Mouse (Mus musculus): ENCODE measurements around the gene Ptpn6. TPM values are rescaled to one million over a fixed set of nuclear protein-coding genes. Genes with fewer than 3 reads are reported as not detected.

The Ptpn6 gene
- polyA plus RNA-seq, 1 experiment from 2014 or later: 4.3 TPM

- Histone ChIP-seq H3K4me1 (replicated peaks; ENCODE audit: control insufficient read depth, insufficient read depth, low read length) (peaks cover 44% of the 10 kb centered on the region), H3K9ac (peak overlapping the region; percentile 94), H3K27me3 (ENCODE audit: control insufficient read depth, insufficient read depth, low read length) (no peaks in the 10 kb centered on the region), H3K9me3 (ENCODE audit: control insufficient read depth, low read length) (no peaks in the 10 kb centered on the region), H3K27ac (peak overlapping the region; percentile 97), H3K4me2 (replicated peaks) (peak overlapping the region; percentile 61), H3K4me3 (replicated peaks; ENCODE audit: low read length) (peak overlapping the region; percentile 78), H3K36me3 (replicated peaks; ENCODE audit: control insufficient read depth, insufficient read depth) (peaks cover 3% of the 10 kb centered on the region; the same call in 1 of the 2 replicates)
- DNase-seq (ENCODE audit: low spot score) (no peak), ATAC-seq (ENCODE audit: low FRiP score) (no peak)
- 4% methylated on average over 5 of the region's 5 CpGs for WGBS
These were observed 18.9 kb upstream of the Ptpn6 start for GRCm38 (mm10) chr6:124757351-124757880.

GRCm38 (mm10) chr6:124756652-124757350, 18.3 kb upstream of the Ptpn6 start:
- peaks cover 44% of the 10 kb centered on the region for H3K4me1 ChIP-seq (replicated peaks; ENCODE audit: control insufficient read depth, insufficient read depth, low read length)
- peak; percentile 82 for ATAC-seq (ENCODE audit: low FRiP score)
- 1% methylated on average over 48 of the region's 54 CpGs for WGBS

GRCm38 (mm10) chr6:124755831-124756595, 17.5 kb upstream of the Ptpn6 start, which contains the start of the genes Gm45234 and Atn1:
TSS of gene Gm45234 (minus strand) at chr6:124756021.
TSS of gene Atn1 (minus strand) at chr6:124756524.
- under 1% methylated on average over 35 of the region's 100 CpGs for WGBS
- Histone ChIP-seq H3K36me3 (replicated peaks; ENCODE audit: control insufficient read depth, insufficient read depth) (peaks cover 10% of the 10 kb centered on the region), H3K4me1 (replicated peaks; ENCODE audit: control insufficient read depth, insufficient read depth, low read length) (peaks cover 44% of the 10 kb centered on the region), H3K27ac (peak within 1 kb of the TSS; percentile 97), H3K4me2 (replicated peaks) (peak within 1 kb of the TSS; percentile 78), H3K4me3 (replicated peaks; ENCODE audit: low read length) (peak within 1 kb of the TSS; percentile 78), H3K27me3 (ENCODE audit: control insufficient read depth, insufficient read depth, low read length) (no peaks in the 10 kb centered on the region), H3K9me3 (ENCODE audit: control insufficient read depth, low read length) (no peaks in the 10 kb centered on the region), H3K9ac (peak within 1 kb of the TSS; percentile 94)
- DNase-seq (ENCODE audit: low spot score) (peak; percentile 56), ATAC-seq (ENCODE audit: low FRiP score) (peak; percentile 49)

More at GRCm38 (mm10) chr6:124756652-124757350, 18.3 kb upstream of the Ptpn6 start:
- H3K4me3 ChIP-seq (replicated peaks; ENCODE audit: low read length): peak overlapping the region; percentile 78
- H3K4me2 ChIP-seq (replicated peaks): peak overlapping the region; percentile 61
- H3K36me3 ChIP-seq (replicated peaks; ENCODE audit: control insufficient read depth, insufficient read depth): peaks cover 4% of the 10 kb centered on the region; the same call in 1 of the 2 replicates
- H3K9me3 ChIP-seq (ENCODE audit: control insufficient read depth, low read length): no peaks in the 10 kb centered on the region
- peak; percentile 76 for DNase-seq (ENCODE audit: low spot score)
- no peaks in the 10 kb centered on the region for H3K27me3 ChIP-seq (ENCODE audit: control insufficient read depth, insufficient read depth, low read length)
- peak overlapping the region; percentile 97 for H3K27ac ChIP-seq
- peak overlapping the region; percentile 94 for H3K9ac ChIP-seq

- 5% methylated on average over 3 of the region's 3 CpGs for WGBS
- H3K4me2 ChIP-seq (replicated peaks): peak overlapping the region; percentile 78
- no peaks in the 10 kb centered on the region for H3K27me3 ChIP-seq (ENCODE audit: control insufficient read depth, insufficient read depth, low read length)
- peak overlapping the region; percentile 94 for H3K9ac ChIP-seq
- DNase-seq (ENCODE audit: low spot score): no peak
- H3K36me3 ChIP-seq (replicated peaks; ENCODE audit: control insufficient read depth, insufficient read depth): peaks cover 11% of the 10 kb centered on the region
- ATAC-seq (ENCODE audit: low FRiP score): no peak
- H3K9me3 ChIP-seq (ENCODE audit: control insufficient read depth, low read length): no peaks in the 10 kb centered on the region
- H3K4me1 ChIP-seq (replicated peaks; ENCODE audit: control insufficient read depth, insufficient read depth, low read length): peaks cover 44% of the 10 kb centered on the region
- peak overlapping the region; percentile 97 for H3K27ac ChIP-seq
- peak overlapping the region; percentile 78 for H3K4me3 ChIP-seq (replicated peaks; ENCODE audit: low read length)
These were observed 16.8 kb upstream of the Ptpn6 start for GRCm38 (mm10) chr6:124755306-124755705.

- WGBS: 94% methylated on average over 2 of the region's 2 CpGs
- no peak overlapping the region for H3K27ac ChIP-seq
- H3K27me3 ChIP-seq (ENCODE audit: control insufficient read depth, insufficient read depth, low read length): no peaks in the 10 kb centered on the region
- H3K4me1 ChIP-seq (replicated peaks; ENCODE audit: control insufficient read depth, insufficient read depth, low read length): peaks cover 39% of the 10 kb centered on the region
- no peaks in the 10 kb centered on the region for H3K9me3 ChIP-seq (ENCODE audit: control insufficient read depth, low read length)
- no peak for ATAC-seq (ENCODE audit: low FRiP score)
- H3K4me2 ChIP-seq (replicated peaks): peak overlapping the region; percentile 78
- H3K36me3 ChIP-seq (replicated peaks; ENCODE audit: control insufficient read depth, insufficient read depth): peaks cover 23% of the 10 kb centered on the region
- no peak overlapping the region for H3K9ac ChIP-seq
- no peak overlapping the region for H3K4me3 ChIP-seq (replicated peaks; ENCODE audit: low read length)
- DNase-seq (ENCODE audit: low spot score): no peak
These were observed 15.3 kb upstream of the Ptpn6 start for GRCm38 (mm10) chr6:124753861-124754260.

GRCm38 (mm10) chr6:124750405-124750804, 11.9 kb upstream of the Ptpn6 start:
- Histone ChIP-seq H3K9ac (no peak overlapping the region), H3K4me2 (replicated peaks) (no peak overlapping the region), H3K4me1 (replicated peaks; ENCODE audit: control insufficient read depth, insufficient read depth, low read length) (peaks cover 30% of the 10 kb centered on the region), H3K9me3 (ENCODE audit: control insufficient read depth, low read length) (no peaks in the 10 kb centered on the region), H3K27ac (no peak overlapping the region), H3K36me3 (replicated peaks; ENCODE audit: control insufficient read depth, insufficient read depth) (peaks cover 48% of the 10 kb centered on the region), H3K4me3 (replicated peaks; ENCODE audit: low read length) (no peak overlapping the region), H3K27me3 (ENCODE audit: control insufficient read depth, insufficient read depth, low read length) (no peaks in the 10 kb centered on the region)
- DNase-seq (ENCODE audit: low spot score) (no peak), ATAC-seq (ENCODE audit: low FRiP score) (no peak)
- 84% methylated on average over 8 of the region's 8 CpGs for WGBS

GRCm38 (mm10) chr6:124746654-124747632, 8.4 kb upstream of the Ptpn6 start:
- Histone ChIP-seq H3K27me3 (ENCODE audit: control insufficient read depth, insufficient read depth, low read length) (no peaks in the 10 kb centered on the region), H3K9ac (peak overlapping the region; percentile 80; the same call in 1 of the 2 replicates), H3K9me3 (ENCODE audit: control insufficient read depth, low read length) (no peaks in the 10 kb centered on the region), H3K4me3 (replicated peaks; ENCODE audit: low read length) (peak overlapping the region; percentile 40; the same call in 1 of the 2 replicates), H3K4me1 (replicated peaks; ENCODE audit: control insufficient read depth, insufficient read depth, low read length) (peaks cover 14% of the 10 kb centered on the region), H3K27ac (peak overlapping the region; percentile 90; the same call in 1 of the 2 replicates), H3K4me2 (replicated peaks) (peak overlapping the region; percentile 94; the same call in 1 of the 2 replicates), H3K36me3 (replicated peaks; ENCODE audit: control insufficient read depth, insufficient read depth) (peaks cover 74% of the 10 kb centered on the region)
- no peak for ATAC-seq (ENCODE audit: low FRiP score)
- WGBS: 82% methylated on average over 7 of the region's 7 CpGs
- no peak for DNase-seq (ENCODE audit: low spot score)

- Histone ChIP-seq H3K4me1 (replicated peaks; ENCODE audit: control insufficient read depth, insufficient read depth, low read length) (peaks cover 18% of the 10 kb centered on the region), H3K9me3 (ENCODE audit: control insufficient read depth, low read length) (no peaks in the 10 kb centered on the region), H3K4me2 (replicated peaks) (peak overlapping the region; percentile 94), H3K36me3 (replicated peaks; ENCODE audit: control insufficient read depth, insufficient read depth) (peaks cover 71% of the 10 kb centered on the region), H3K9ac (peak overlapping the region; percentile 80), H3K4me3 (replicated peaks; ENCODE audit: low read length) (peak overlapping the region; percentile 40), H3K27ac (peak overlapping the region; percentile 90), H3K27me3 (ENCODE audit: control insufficient read depth, insufficient read depth, low read length) (no peaks in the 10 kb centered on the region)
- WGBS: 11% methylated on average over 8 of the region's 8 CpGs
- no peak for DNase-seq (ENCODE audit: low spot score)
- no peak for ATAC-seq (ENCODE audit: low FRiP score)
These were observed 7.7 kb upstream of the Ptpn6 start for GRCm38 (mm10) chr6:124746296-124746605.

All from hindbrain, embryonic 14.5 days (tissue).